Mouse (Mus musculus) v-Abl transformed pro-B cells (cell line): ENCODE measurements around the gene Uts2.
"Not testable (repeated sequence)": the region's sequence is repeated elsewhere in the genome, so short reads cannot be mapped to it uniquely, and the experiment has no call there.

ENCODE experiments used
- in situ Hi-C, 2 experiments: fragments of 400-800 bp; cut with MboI; formaldehyde crosslinking; loops; one replicate each; pipeline ENCODE4 v1.15.1; 2025; ENCODE audit not compliant: unreplicated experiment in 2 of 2

The Uts2 gene

DNA sequence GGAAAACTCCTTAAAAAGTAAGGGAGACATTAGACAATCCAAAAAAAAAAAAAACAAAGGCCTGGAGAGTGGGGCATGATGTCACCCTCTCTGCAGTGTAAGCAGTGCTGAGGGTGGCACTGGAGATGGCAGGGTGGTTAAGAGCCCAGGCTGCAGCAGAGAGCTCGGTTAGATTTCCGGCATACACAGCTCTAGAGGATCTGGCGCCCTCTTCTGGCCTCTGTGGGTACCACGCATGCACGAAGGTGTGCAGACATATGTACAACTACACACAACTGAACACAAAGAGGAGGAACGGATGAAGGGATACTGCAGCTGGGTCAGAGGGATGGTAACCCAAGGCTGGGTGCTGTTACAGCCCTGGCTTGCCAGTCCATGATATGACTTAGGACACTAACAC is 10.0 kb downstream of the Uts2 start:
- in situ Hi-C loops = no loop called here

DNA sequence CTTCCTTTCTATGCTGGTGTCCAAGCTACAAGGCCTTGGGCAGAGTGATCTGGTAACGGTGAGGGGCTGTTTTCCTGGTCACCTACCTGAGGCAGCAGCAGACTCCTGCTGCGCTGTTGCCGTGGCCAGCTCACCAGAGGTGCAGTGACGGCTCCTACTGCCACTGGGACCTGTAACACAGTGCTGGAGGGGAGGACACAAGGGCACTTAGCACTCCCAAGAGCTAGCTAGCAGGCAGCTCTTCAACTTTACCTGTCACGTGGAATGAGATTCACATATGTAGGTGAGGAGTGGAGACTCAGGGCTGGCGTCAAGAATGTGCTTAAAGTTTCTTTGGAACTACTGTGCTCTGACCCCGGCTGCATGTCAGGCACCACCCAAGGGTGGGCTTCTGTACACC is 13.4 kb downstream of the Uts2 start:
- in situ Hi-C loops = no loop called here

- in situ Hi-C loops = no loop called here
Measured at GRCm38 (mm10) chr4:151015946-151016345, 19.0 kb downstream of the Uts2 start.

GRCm38 (mm10) chr4:151017356-151017755 is 20.5 kb downstream of the Uts2 start:
- in situ Hi-C loops = not testable (repeated sequence)

DNA sequence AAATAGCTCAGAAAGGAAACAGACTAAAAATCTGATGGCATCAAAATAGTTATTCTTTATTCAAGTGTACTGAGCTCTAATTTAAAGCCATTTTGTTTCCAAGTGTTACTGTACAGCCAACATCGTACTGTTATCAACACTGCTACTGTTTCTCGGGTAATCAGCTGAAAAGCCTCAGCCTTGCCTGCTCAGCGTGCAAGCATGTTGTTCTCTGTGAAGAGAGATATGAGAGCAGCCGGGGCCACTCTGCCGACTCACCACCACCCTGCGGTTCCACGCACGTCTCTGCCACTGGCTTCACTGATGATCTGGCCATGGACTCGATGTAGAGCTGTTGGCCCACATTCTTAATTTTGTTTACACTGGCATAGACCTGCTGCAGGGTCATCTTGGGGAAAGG is 27.3 kb downstream of the Uts2 start:
- in situ Hi-C loops = no loop called here

- in situ Hi-C loops = no loop called here
Measured at GRCm38 (mm10) chr4:151027001-151027400, 30.1 kb downstream of the Uts2 start.

DNA sequence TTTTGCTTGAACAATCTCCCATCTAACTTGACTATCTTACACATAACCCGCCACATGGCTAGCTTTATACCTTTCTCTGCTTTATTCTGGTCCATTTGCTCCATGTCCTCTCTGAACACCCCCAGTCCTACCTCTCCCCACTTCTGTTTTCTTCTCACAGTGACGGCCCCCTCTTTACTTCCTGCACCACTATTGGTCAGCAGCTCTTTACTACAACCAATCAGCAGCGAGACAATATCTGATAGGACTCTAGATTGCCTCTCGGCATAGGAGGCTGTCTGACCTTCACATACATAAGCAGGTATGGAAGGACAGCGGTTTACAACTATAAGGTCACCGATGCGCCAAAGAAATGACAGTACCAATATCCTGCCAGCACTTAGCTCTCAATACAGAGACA is 39.6 kb downstream of the Uts2 start:
- in situ Hi-C loops = no loop called here

- in situ Hi-C loops = no loop called here
Measured at GRCm38 (mm10) chr4:151037800-151038199, 40.9 kb downstream of the Uts2 start.

DNA sequence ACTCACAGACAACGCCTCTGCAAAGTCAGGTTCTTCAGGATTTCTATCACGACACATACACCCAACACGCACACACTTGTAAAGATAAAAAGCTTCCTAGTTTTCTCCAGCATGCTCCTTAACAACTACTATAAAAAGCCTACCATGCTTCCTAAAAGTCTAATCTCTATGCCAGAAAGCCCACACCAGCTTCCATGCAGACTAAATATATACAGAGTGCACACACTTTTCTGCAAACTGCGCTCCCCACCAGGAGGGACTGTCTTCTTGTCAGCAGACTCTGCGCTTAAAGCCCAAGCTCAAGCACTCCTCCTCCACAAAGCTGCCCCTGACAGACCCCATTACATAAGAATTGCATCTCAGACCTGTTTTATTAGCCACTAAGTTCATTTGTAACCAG is 44.6 kb downstream of the Uts2 start:
- in situ Hi-C loops = no loop called here

- in situ Hi-C loops = no loop called here
Measured at GRCm38 (mm10) chr4:151043281-151043680, 46.4 kb downstream of the Uts2 start.

GRCm38 (mm10) chr4:151044037-151044943 is 47.4 kb downstream of the Uts2 start, which contains the start of gene Per3:
Gene Per3 (minus strand): TSS chr4:151044665.
- in situ Hi-C loops = no loop called here

DNA sequence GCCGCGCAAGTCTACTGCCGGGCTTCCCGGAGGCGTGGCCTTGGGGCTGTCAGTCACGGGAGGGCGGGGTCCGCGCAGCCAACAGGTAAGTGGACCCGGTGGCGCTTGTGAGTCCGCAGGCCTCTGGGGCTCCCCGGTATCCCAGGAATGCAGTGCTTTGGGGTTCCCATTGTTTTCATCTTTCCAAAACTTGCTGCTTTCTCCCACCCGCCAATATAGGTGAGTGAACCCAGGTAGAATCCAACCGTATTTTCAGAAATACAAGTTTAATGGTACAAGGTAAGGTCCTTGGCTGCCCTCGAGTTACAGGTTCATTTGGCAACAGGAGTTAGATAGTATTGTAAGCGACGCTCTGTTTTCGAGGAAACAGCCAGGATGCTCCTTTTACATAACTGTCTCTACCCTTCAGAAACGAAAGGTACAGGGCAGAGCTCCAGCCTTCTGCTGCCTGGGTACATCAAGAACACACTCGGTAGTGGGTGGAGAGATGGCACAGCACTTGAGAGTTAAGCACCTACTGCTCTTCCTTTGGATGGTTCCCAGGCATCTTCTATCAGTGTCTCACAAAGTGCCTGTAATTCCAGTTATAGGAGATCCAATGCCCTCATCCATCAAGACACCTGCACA is 48.2 kb downstream of the Uts2 start:
- in situ Hi-C loops = no loop called here

DNA sequence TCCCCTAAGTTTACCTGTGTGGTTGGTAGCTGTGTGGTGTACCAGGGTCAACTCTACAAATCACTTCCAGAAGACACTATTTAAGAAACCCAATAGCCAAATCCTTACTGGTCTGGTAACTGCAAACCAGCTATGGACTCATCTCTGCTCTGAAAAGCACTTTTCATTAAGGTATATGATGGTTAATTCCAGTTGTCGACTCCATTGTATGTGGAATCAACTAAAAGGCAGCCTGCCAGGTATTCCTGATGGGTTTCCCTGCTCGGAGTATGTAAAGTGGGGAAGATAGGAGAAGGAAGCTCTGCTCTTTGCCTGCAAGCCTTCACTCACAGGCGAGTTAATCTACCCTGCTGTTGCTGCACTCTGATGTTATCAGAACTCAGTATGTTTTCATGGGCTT is 49.6 kb downstream of the Uts2 start:
- in situ Hi-C loops = no loop called here

- in situ Hi-C loops = loop anchor here in 1 of 2 experiments (10.0 to 25.0 kb wide), 2 partner anchors 694 to 1286 kb away; partner anchors contain the start of genes Chd5 and Rpl22
Measured at GRCm38 (mm10) chr4:151051162-151051561, 54.3 kb downstream of the Uts2 start.
